Mouse (Mus musculus) ES-Bruce4 (cell line): ENCODE data around the gene Exoc4.

Experiments used
- CTCF ChIP-seq: IDR thresholded peaks from one replicate; pipeline ENCODE4 v1.8.1; 2011; ENCODE audit warnings: low read depth, low read length
- POLR2A ChIP-seq: IDR thresholded peaks from one replicate; pipeline ENCODE4 v1.8.1; 2011; ENCODE audit warnings: low read length; ENCODE audit not compliant: insufficient read depth

- TF ChIP-seq POLR2A (no peak), CTCF (no peak)
These were observed 651.1 kb downstream of the Exoc4 start for GRCm38 (mm10) chr6:33899973-33900372.
